Mouse (Mus musculus): Measurements from ENCODE around the gene Zdhhc9. TPM values are rescaled to one million over a fixed set of nuclear protein-coding genes. Genes with fewer than 3 reads are reported as not detected.

Zdhhc9 gene
- 32.2 and 43.3 TPM in 2 replicates for total RNA-seq (2014; rRNA removed)
- polyA plus RNA-seq (2015; fragmentation: Nextera tagmentation; extraction: Ambion mirVana): 4.2 and 5.3 TPM in 2 replicates

GRCm38 (mm10) chrX:48208519-48209185 is at the start of gene Zdhhc9:
Gene Zdhhc9, minus strand, starts transcription at chrX:48208878.
- H3K36me3 ChIP-seq (ENCODE audit: insufficient read depth): no peaks in the 10 kb centered on the region
- H3K27ac ChIP-seq (ENCODE audit: low read depth, low read length): peak within 1 kb of the TSS; percentile 76
- H3K4me2 ChIP-seq (ENCODE audit: low read depth): peak within 1 kb of the TSS; percentile 52
- WGBS: 22% methylated on average over 34 of the region's 34 CpGs
- H3K9me3 ChIP-seq (ENCODE audit: low read length): no peaks in the 10 kb centered on the region
- H3K4me1 ChIP-seq (ENCODE audit: insufficient read depth): 0 out of 2 replicates have a peak, but pooled peaks cover 8% of the 10 kb centered on the region
- peak within 1 kb of the TSS; percentile 59 for H3K4me3 ChIP-seq (ENCODE audit: low read depth, low read length)
- H3K27me3 ChIP-seq (ENCODE audit: insufficient read depth, low read length): no peaks in the 10 kb centered on the region
- no peak for TF ChIP-seq CTCF (IDR thresholded peaks at IDR 0.05; ENCODE audit: low read depth)
- ATAC-seq: peak; percentile 99
- peak; percentile 93 for DNase-seq
- peak within 1 kb of the TSS; percentile 67 for H3K9ac ChIP-seq

GRCm38 (mm10) chrX:48257011-48257410 is 48.3 kb upstream of the Zdhhc9 start:
- Histone ChIP-seq H3K9me3 (ENCODE audit: low read length) (no peaks in the 10 kb centered on the region), H3K27ac (ENCODE audit: low read depth, low read length) (no peak overlapping the region), H3K36me3 (ENCODE audit: insufficient read depth) (no peaks in the 10 kb centered on the region), H3K4me3 (ENCODE audit: low read depth, low read length) (peak overlapping the region; percentile 49), H3K4me2 (ENCODE audit: low read depth) (peak overlapping the region; percentile 52), H3K9ac (peak overlapping the region; percentile 35), H3K27me3 (ENCODE audit: insufficient read depth, low read length) (no peaks in the 10 kb centered on the region), H3K4me1 (ENCODE audit: insufficient read depth) (no peaks in the 10 kb centered on the region)
- WGBS: 19% methylated on average over 16 of the region's 16 CpGs
- DNase-seq (no peak), ATAC-seq (no peak)
- no peak for TF ChIP-seq CTCF (IDR thresholded peaks at IDR 0.05; ENCODE audit: low read depth)

GRCm38 (mm10) chrX:48256468-48257007 is 47.9 kb upstream of the Zdhhc9 start, which contains the start of gene Utp14a:
Gene Utp14a, plus strand, starts transcription at chrX:48256862.
- Histone ChIP-seq H3K9me3 (ENCODE audit: low read length) (no peaks in the 10 kb centered on the region), H3K4me2 (ENCODE audit: low read depth) (peak within 1 kb of the TSS; percentile 55), H3K27me3 (ENCODE audit: insufficient read depth, low read length) (no peaks in the 10 kb centered on the region), H3K9ac (peak within 1 kb of the TSS; percentile 47), H3K36me3 (ENCODE audit: insufficient read depth) (no peaks in the 10 kb centered on the region), H3K27ac (ENCODE audit: low read depth, low read length) (peak within 1 kb of the TSS; percentile 77), H3K4me3 (ENCODE audit: low read depth, low read length) (peak within 1 kb of the TSS; percentile 49), H3K4me1 (ENCODE audit: insufficient read depth) (no peaks in the 10 kb centered on the region)
- ATAC-seq: peak; percentile 99
- no peak for TF ChIP-seq CTCF (IDR thresholded peaks at IDR 0.05; ENCODE audit: low read depth)
- WGBS: 20% methylated on average over 33 of the region's 33 CpGs
- peak; percentile 95 for DNase-seq

GRCm38 (mm10) chrX:48255830-48256428 is 47.3 kb upstream of the Zdhhc9 start:
- DNase-seq: no peak
- no peak for TF ChIP-seq CTCF (IDR thresholded peaks at IDR 0.05; ENCODE audit: low read depth)
- WGBS: 28% methylated on average over 18 of the region's 18 CpGs
- Histone ChIP-seq H3K9me3 (ENCODE audit: low read length) (no peaks in the 10 kb centered on the region), H3K9ac (peak overlapping the region; percentile 47), H3K27ac (ENCODE audit: low read depth, low read length) (peak overlapping the region; percentile 77), H3K4me2 (ENCODE audit: low read depth) (peak overlapping the region; percentile 55), H3K4me1 (ENCODE audit: insufficient read depth) (no peaks in the 10 kb centered on the region), H3K36me3 (ENCODE audit: insufficient read depth) (no peaks in the 10 kb centered on the region), H3K27me3 (ENCODE audit: insufficient read depth, low read length) (no peaks in the 10 kb centered on the region), H3K4me3 (ENCODE audit: low read depth, low read length) (peak overlapping the region; percentile 49)
- ATAC-seq: peak; percentile 57

- TF ChIP-seq CTCF (IDR thresholded peaks at IDR 0.05; ENCODE audit: low read depth): no peak
- no peaks in the 10 kb centered on the region for H3K27me3 ChIP-seq (ENCODE audit: insufficient read depth, low read length)
- H3K9me3 ChIP-seq (ENCODE audit: low read length): no peaks in the 10 kb centered on the region
- no peaks in the 10 kb centered on the region for H3K4me1 ChIP-seq (ENCODE audit: insufficient read depth)
- no peak overlapping the region for H3K4me2 ChIP-seq (ENCODE audit: low read depth)
- H3K27ac ChIP-seq (ENCODE audit: low read depth, low read length): no peak overlapping the region
- 70% methylated on average over 7 of the region's 7 CpGs for WGBS
- DNase-seq (no peak), ATAC-seq (no peak)
- no peak overlapping the region for H3K9ac ChIP-seq
- no peaks in the 10 kb centered on the region for H3K36me3 ChIP-seq (ENCODE audit: insufficient read depth)
- H3K4me3 ChIP-seq (ENCODE audit: low read depth, low read length): no peak overlapping the region
Observed at GRCm38 (mm10) chrX:48234417-48234816, 25.7 kb upstream of the Zdhhc9 start.

- no peak for ATAC-seq
- H3K9me3 ChIP-seq (ENCODE audit: low read length): no peaks in the 10 kb centered on the region
- H3K9ac ChIP-seq: no peak overlapping the region
- no peak overlapping the region for H3K4me3 ChIP-seq (ENCODE audit: low read depth, low read length)
- 77% methylated on average over 7 of the region's 7 CpGs for WGBS
- no peak overlapping the region for H3K4me2 ChIP-seq (ENCODE audit: low read depth)
- no peaks in the 10 kb centered on the region for H3K27me3 ChIP-seq (ENCODE audit: insufficient read depth, low read length)
- no peaks in the 10 kb centered on the region for H3K4me1 ChIP-seq (ENCODE audit: insufficient read depth)
- no peak for TF ChIP-seq CTCF (IDR thresholded peaks at IDR 0.05; ENCODE audit: low read depth)
- no peak overlapping the region for H3K27ac ChIP-seq (ENCODE audit: low read depth, low read length)
- H3K36me3 ChIP-seq (ENCODE audit: insufficient read depth): no peaks in the 10 kb centered on the region
- no peak for DNase-seq
Observed at GRCm38 (mm10) chrX:48226225-48226624, 17.5 kb upstream of the Zdhhc9 start.

GRCm38 (mm10) chrX:48222706-48223105 is 14.0 kb upstream of the Zdhhc9 start:
- Histone ChIP-seq H3K9me3 (ENCODE audit: low read length) (no peaks in the 10 kb centered on the region), H3K27me3 (ENCODE audit: insufficient read depth, low read length) (no peaks in the 10 kb centered on the region), H3K4me3 (ENCODE audit: low read depth, low read length) (no peak overlapping the region), H3K4me2 (ENCODE audit: low read depth) (no peak overlapping the region), H3K36me3 (ENCODE audit: insufficient read depth) (no peaks in the 10 kb centered on the region), H3K27ac (ENCODE audit: low read depth, low read length) (no peak overlapping the region), H3K4me1 (ENCODE audit: insufficient read depth) (no peaks in the 10 kb centered on the region), H3K9ac (no peak overlapping the region)
- DNase-seq: no peak
- no peak for TF ChIP-seq CTCF (IDR thresholded peaks at IDR 0.05; ENCODE audit: low read depth)
- ATAC-seq: no peak
- 67% methylated on average over 7 of the region's 7 CpGs for WGBS
